Mouse (Mus musculus): ENCODE measurements around the gene Zfp280d.

GRCm38 (mm10) chr9:72403421-72403820 lies 128.8 kb downstream of the Zfp280d start:
- TF ChIP-seq POLR2A (IDR thresholded peaks at IDR 0.05; ENCODE audit: borderline replicate concordance, extremely low read depth, insufficient read depth, insufficient read length, poor library complexity, severe bottlenecking): no peak
- no peak for TF ChIP-seq CTCF (IDR thresholded peaks at IDR 0.05; ENCODE audit: borderline replicate concordance, extremely low read depth, insufficient read depth, insufficient read length)

All from brain, embryonic 14.5 days (tissue).